Mouse (Mus musculus) megakaryocyte, adult 5-6 weeks (primary cell): Measurements from ENCODE around the gene Nxnl1. TPM values are rescaled to one million over a fixed set of nuclear protein-coding genes. Genes with fewer than 3 reads are reported as not detected.

Source experiments
- ATAC-seq: 2 replicates; pipeline ENCODE4 v1.8.0; 2016; ENCODE audit warnings: mild to moderate bottlenecking, inconsistent platforms; ENCODE audit not compliant: poor library complexity, severe bottlenecking
- total RNA-seq, 2 experiments: library from RNA; stranded (forward) in 1 of 2; stranded (reverse) in 1 of 2; fragments of 153-499, 151-499 nt in 1 of 2; fragments of 221-1000, 200-1000 nt in 1 of 2; gene quantifications; 2 replicates each; pipeline versions ENCODE4 v1.2.3 to v1.2.4; 2015 to 2017

Nxnl1 gene
- total RNA-seq, 2 experiments from 2014 or later = 0.11 TPM; not detected in 1

DNA sequence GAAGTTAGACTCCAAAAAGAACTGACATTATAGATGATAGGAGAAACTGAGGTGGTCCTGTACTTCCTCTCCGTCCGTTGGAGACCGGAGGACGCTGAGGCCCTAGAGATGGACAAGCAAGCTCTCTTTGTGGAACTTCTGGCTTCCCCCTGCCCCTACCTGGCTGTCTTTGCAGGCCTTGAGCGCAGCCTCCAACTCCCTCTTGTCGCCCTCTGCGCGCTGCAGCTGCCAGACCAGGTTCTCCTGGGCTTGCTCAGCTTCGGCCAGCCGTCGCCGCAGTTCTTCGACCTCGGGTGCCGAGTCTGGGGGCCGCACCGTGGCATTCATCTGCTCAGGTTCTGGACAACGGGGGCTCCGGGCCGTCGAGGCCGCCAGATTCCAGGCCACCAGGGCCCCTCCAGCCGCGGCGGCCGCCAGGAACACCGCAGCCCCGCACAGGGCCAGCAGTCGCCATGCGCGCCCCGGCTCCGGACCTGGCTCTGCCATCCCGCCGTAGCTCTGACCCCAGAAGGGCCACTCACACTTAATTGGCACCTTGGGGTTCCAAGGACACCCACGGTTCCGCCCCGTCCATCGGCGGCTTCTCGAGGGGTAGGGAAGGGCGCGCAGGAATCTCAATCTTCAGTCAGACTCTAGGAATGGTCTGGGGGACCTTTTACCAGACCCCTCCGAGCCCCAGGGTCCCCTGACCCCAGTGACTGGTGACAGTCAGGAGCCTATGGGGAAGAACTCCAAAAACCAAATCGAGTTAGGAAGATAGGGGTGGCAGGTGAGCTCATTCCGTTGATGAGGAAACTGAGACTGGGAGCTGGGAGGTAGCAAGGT, 41.0 kb downstream of the Nxnl1 start, which contains the start of gene Ccdc194:
TSS of gene Ccdc194 (minus strand) at position 486 of the 825 bp plus-strand sequence.
- ATAC-seq = no peak

DNA sequence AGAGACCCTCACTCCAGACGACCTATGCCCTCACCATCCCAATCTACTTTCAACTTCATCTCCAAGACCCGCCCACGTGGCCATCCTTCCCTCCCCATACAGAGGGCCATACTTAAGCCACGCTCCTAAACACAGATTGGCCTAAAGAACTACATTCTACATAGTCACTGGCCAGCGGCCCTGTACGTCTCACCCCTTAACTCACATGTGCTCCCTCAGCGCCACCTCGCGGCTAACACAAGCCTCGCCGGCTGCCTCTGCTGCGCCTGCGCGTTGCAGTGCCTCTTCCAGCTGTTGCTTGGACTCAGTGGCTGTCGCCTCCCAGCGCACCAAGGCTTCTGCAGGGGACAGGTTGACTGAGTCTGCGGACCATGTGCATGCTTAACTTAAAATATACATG, 44.8 kb downstream of the Nxnl1 start:
- peak; percentile 97 for ATAC-seq

DNA sequence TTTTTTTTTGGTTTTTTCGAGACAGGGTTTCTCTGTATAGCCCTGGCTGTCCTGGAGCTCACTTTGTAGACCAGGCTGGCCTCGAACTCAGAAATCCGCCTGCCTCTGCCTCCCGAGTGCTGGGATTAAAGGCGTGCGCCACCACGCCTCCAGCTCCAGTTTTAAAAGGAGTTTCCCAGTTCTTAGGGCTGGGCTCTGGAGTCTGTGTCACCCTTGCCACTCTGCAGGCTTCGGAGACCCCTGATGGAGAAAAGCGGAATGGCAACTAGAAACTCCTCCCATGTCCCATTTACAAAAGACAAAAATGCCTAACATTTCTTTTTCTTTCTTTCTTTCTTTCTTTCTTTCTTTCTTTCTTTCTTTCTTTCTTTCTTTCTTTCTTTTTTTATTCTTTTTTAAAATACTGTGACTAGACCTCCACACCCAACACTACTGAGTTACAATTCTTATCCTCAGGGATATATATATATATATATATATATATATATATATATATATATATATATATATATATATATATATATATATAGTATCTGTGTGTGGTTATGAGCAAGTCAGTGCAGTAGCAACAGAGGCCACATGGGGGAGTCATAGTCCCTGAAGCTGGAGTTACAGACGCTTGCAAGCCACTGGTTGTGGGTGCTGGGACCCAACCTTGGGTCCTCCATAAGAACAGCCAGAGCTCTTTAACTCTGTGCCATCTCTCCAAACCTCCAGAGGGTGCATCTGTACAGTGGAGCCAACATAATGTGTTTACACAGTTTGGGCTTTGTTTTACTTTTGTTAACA, 47.2 kb downstream of the Nxnl1 start:
- ATAC-seq = peak; percentile 65

DNA sequence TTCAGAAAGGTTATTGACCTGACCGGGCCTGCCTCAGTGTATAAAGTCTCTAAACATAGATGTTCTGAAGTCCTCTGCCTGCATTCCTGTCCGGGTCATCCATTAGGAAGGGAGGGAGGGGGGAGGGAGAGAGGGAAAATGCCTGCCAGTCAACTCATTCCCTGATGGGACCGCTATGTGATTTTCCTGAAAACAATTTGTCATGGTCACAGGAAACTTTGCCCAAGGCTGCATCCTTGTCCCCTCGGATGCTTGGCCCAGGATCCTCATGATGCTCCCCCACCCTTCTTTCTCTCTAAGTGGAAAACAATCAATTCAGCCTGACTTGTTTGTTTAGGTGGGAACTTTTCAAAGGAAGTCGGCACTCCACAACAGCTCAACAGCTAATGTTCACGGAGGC, 49.6 kb downstream of the Nxnl1 start:
- ATAC-seq = no peak

DNA sequence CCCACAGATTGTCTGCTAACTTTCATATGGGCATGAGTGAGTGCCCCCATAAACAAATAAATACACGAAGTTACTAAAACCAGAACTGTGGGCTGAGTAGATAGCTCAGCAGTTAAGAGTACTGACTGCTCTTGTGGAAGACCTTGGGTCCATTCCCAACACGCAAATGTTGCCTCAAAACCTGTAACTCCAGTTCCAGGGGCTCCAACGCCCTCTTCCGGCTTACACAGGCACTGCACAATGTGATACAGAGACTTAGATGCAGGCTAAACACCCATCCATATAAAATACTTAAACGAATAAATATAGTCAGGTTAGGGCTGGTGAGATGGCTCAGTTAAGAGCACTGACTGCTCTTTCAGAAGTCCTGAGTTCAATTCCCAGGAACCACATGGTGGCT, 51.4 kb downstream of the Nxnl1 start:
- no peak for ATAC-seq

DNA sequence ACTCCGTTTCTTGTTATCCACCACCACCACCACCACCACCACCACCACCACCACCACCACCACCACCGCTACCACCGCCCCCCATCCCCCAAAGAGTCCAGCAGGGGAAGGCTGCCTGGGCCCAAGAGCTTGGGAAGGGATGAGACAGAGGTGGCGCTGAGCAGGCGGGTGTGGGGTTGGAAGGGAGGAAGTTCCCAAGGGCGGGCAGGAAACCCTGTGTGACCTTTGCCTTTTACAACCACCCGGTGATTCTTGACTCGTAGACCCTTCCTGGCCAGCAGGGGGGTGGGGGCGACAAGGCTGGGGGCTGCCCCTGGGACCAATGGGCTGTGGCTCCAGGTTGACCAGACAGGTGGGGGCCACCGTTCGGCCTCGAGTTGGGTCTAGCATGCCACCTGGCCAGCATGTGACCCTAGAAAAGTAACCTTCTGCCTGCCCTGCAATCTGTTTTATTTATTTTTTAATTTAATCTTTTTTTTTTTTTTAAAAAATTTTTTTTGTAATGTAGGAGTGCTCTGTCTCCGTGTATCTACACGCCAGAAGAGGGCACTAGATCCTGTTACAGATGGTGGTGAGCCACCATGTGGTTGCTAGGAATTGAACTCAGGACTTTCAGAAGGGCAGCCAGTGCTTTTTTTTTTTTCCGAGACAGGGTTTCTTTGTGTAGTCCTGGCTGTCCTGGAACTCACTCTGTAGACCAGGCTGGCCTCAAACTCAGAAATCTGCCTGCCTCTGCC, 53.2 kb downstream of the Nxnl1 start:
- no peak for ATAC-seq

DNA sequence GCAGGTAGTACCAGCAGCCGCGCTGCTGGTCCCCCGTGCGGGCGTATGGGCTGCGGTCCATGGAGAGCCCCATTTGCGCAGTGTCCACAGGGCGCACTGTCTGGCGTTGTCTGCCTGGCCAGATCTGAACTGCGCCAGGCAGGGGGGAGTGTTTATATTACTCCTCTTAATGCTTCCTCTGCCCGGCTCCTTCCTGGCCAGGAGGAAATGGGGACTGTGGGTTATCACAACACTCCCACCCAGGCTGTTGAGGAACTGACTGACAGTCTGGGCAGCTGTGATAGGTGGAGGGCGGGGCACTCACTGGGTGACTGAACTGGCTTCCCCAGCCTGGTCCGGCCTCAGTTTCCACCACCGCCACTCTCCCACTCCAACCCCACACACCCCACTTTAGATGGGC, 54.8 kb downstream of the Nxnl1 start, which contains the start of gene Plvap:
TSS of gene Plvap (minus strand) at position 109 of the 400 bp plus-strand sequence.
- ATAC-seq = peak; percentile 54

Other genes starting within 250 kb of the Nxnl1 start
- 124 and 135 TPM in 2 replicates for gene Use1, start 199.8 kb downstream of the Nxnl1 start, total RNA-seq (2015)
- 167 and 180 TPM in 2 replicates for gene Use1, start 199.8 kb downstream of the Nxnl1 start, total RNA-seq (2017)
- 8.7 and 8.9 TPM in 2 replicates for gene Ocel1, start 195.3 kb downstream of the Nxnl1 start, total RNA-seq (2015)
- 16.2 and 18.5 TPM in 2 replicates for gene Ocel1, start 195.3 kb downstream of the Nxnl1 start, total RNA-seq (2017)
- 8.2 and 13.8 TPM in 2 replicates for gene Nr2f6, start 184.6 kb downstream of the Nxnl1 start, total RNA-seq (2015)
- gene Nr2f6, start 184.6 kb downstream of the Nxnl1 start, total RNA-seq (2017) = 6.9 and 9.1 TPM in 2 replicates
- gene Ushbp1, start 170.8 kb downstream of the Nxnl1 start, total RNA-seq (2015) = not detected in 2 replicates
- gene Ushbp1, start 170.8 kb downstream of the Nxnl1 start, total RNA-seq (2017) = not detected in 2 replicates
- 62.0 and 66.6 TPM in 2 replicates for gene Babam1, start 169.7 kb downstream of the Nxnl1 start, total RNA-seq (2015)
- gene Babam1, start 169.7 kb downstream of the Nxnl1 start, total RNA-seq (2017) = 108 and 110 TPM in 2 replicates
- gene Ankle1, start 160.6 kb downstream of the Nxnl1 start, total RNA-seq (2015) = 14.4 TPM in 2 replicates
- gene Ankle1, start 160.6 kb downstream of the Nxnl1 start, total RNA-seq (2017) = 13.5 and 16.1 TPM in 2 replicates
- gene Abhd8, start 102.9 kb downstream of the Nxnl1 start, total RNA-seq (2015) = 2.4 and 3.1 TPM in 2 replicates
- gene Abhd8, start 102.9 kb downstream of the Nxnl1 start, total RNA-seq (2017) = 5.8 and 7.4 TPM in 2 replicates
- 31.6 and 40.1 TPM in 2 replicates for gene Mrpl34, start 101.6 kb downstream of the Nxnl1 start, total RNA-seq (2015)
- 33.5 and 36.1 TPM in 2 replicates for gene Mrpl34, start 101.6 kb downstream of the Nxnl1 start, total RNA-seq (2017)
- 39.1 and 44.0 TPM in 2 replicates for gene Dda1, start 97.4 kb downstream of the Nxnl1 start, total RNA-seq (2015)
- gene Dda1, start 97.4 kb downstream of the Nxnl1 start, total RNA-seq (2017) = 14.2 and 26.3 TPM in 2 replicates
- gene Ano8, start 80.6 kb downstream of the Nxnl1 start, total RNA-seq (2015) = 0.47 and 1.5 TPM in 2 replicates
- 3.0 and 4.2 TPM in 2 replicates for gene Ano8, start 80.6 kb downstream of the Nxnl1 start, total RNA-seq (2017)
- 3.4 and 3.7 TPM in 2 replicates for gene Gtpbp3, start 78.5 kb downstream of the Nxnl1 start, total RNA-seq (2015)
- 12.1 and 14.2 TPM in 2 replicates for gene Gtpbp3, start 78.5 kb downstream of the Nxnl1 start, total RNA-seq (2017)
- 0.11 and 0.25 TPM in 2 replicates for gene Plvap, start 54.8 kb downstream of the Nxnl1 start, total RNA-seq (2015)
- 0.22 and 0.28 TPM in 2 replicates for gene Plvap, start 54.8 kb downstream of the Nxnl1 start, total RNA-seq (2017)
- gene Ccdc194, start 40.9 kb downstream of the Nxnl1 start, total RNA-seq (2015) = not detected in 2 replicates
- not detected in 2 replicates for gene Ccdc194, start 40.9 kb downstream of the Nxnl1 start, total RNA-seq (2017)
- 19.6 and 23.1 TPM in 2 replicates for gene Bst2, start 29.1 kb downstream of the Nxnl1 start, total RNA-seq (2015)
- gene Bst2, start 29.1 kb downstream of the Nxnl1 start, total RNA-seq (2017) = 91.4 and 111 TPM in 2 replicates
- 47.1 and 48.5 TPM in 2 replicates for gene Mvb12a, start 23.7 kb downstream of the Nxnl1 start, total RNA-seq (2015)
- gene Mvb12a, start 23.7 kb downstream of the Nxnl1 start, total RNA-seq (2017) = 42.8 and 68.8 TPM in 2 replicates
- gene Tmem221, start 7.7 kb downstream of the Nxnl1 start, total RNA-seq (2015) = 1.7 and 1.8 TPM in 2 replicates
- gene Tmem221, start 7.7 kb downstream of the Nxnl1 start, total RNA-seq (2017) = 0.57 and 0.99 TPM in 2 replicates
- gene Slc27a1, start 2.3 kb upstream of the Nxnl1 start, total RNA-seq (2015) = 1.5 and 2.0 TPM in 2 replicates
- gene Slc27a1, start 2.3 kb upstream of the Nxnl1 start, total RNA-seq (2017) = 2.8 and 3.9 TPM in 2 replicates
- gene Pgls, start 25.6 kb upstream of the Nxnl1 start, total RNA-seq (2015) = 65.1 and 73.6 TPM in 2 replicates
- gene Pgls, start 25.6 kb upstream of the Nxnl1 start, total RNA-seq (2017) = 50.5 and 78.3 TPM in 2 replicates
- 4.6 and 4.8 TPM in 2 replicates for gene Fam129c, start 31.0 kb upstream of the Nxnl1 start, total RNA-seq (2015)
- 3.6 and 8.6 TPM in 2 replicates for gene Fam129c, start 31.0 kb upstream of the Nxnl1 start, total RNA-seq (2017)
- 46.8 and 51.2 TPM in 2 replicates for gene Colgalt1, start 44.4 kb upstream of the Nxnl1 start, total RNA-seq (2015)
- gene Colgalt1, start 44.4 kb upstream of the Nxnl1 start, total RNA-seq (2017) = 54.8 and 56.8 TPM in 2 replicates
- 0.11 TPM in 1 of 2 replicates, not detected in the other for gene Unc13a, start 105.2 kb upstream of the Nxnl1 start, total RNA-seq (2015)
- gene Unc13a, start 105.2 kb upstream of the Nxnl1 start, total RNA-seq (2017) = 1.1 TPM in 1 of 2 replicates, not detected in the other
- gene Jak3, start 109.7 kb upstream of the Nxnl1 start, total RNA-seq (2015) = 4.8 and 5.0 TPM in 2 replicates
- gene Jak3, start 109.7 kb upstream of the Nxnl1 start, total RNA-seq (2017) = 2.6 and 5.2 TPM in 2 replicates
- 2.9 and 4.2 TPM in 2 replicates for gene Insl3, start 122.6 kb upstream of the Nxnl1 start, total RNA-seq (2015)
- gene Insl3, start 122.6 kb upstream of the Nxnl1 start, total RNA-seq (2017) = 1.1 and 2.4 TPM in 2 replicates
- 0.36 and 0.89 TPM in 2 replicates for gene B3gnt3, start 135.2 kb upstream of the Nxnl1 start, total RNA-seq (2015)
- 0.18 TPM in 1 of 2 replicates, not detected in the other for gene B3gnt3, start 135.2 kb upstream of the Nxnl1 start, total RNA-seq (2017)
- 28.4 and 30.9 TPM in 2 replicates for gene Fcho1, start 159.1 kb upstream of the Nxnl1 start, total RNA-seq (2015)
- gene Fcho1, start 159.1 kb upstream of the Nxnl1 start, total RNA-seq (2017) = 39.6 and 41.2 TPM in 2 replicates